Mouse (Mus musculus): Measurements from ENCODE around the gene Khdrbs1.

- TF ChIP-seq CTCF (IDR thresholded peaks at IDR 0.05; ENCODE audit: insufficient read depth, low read depth, low read length) = no peak
- TF ChIP-seq POLR2A (IDR thresholded peaks at IDR 0.05; ENCODE audit: insufficient read depth, low read depth, low read length) = no peak
These were observed 29.8 kb upstream of the Khdrbs1 start for GRCm38 (mm10) chr4:129771672-129772521.

Data from olfactory bulb, adult 2 months (tissue).